Mouse (Mus musculus) regulatory T cell (primary cell): Measurements from ENCODE around the gene Gnl1.
"Not testable (repeated sequence)": the region's sequence is repeated elsewhere in the genome, so short reads cannot be mapped to it uniquely, and the experiment has no call there.

Experiments
- in situ Hi-C: fragments of 300-600 bp; cut with MboI, MseI; formaldehyde crosslinking; loops from one replicate; pipeline ENCODE4 v1.15.1; 2025; ENCODE audit warnings: high pct_unique_total_duplicates

Gnl1 gene

GRCm38 (mm10) chr17:35979401-35980362 is at the start of gene Gnl1, which contains the start of gene Prr3:
Gene Gnl1, plus strand, starts transcription at chr17:35979851.
Gene Prr3, minus strand, starts transcription at chr17:35980236.
- in situ Hi-C loops, result loop anchor here (25.0 kb wide), 1 partner anchor 983 kb away; the partner anchor contains the start of genes Ppp1r11, Znrd1 and Znrd1as

- in situ Hi-C loops, result no loop called here
Measured at GRCm38 (mm10) chr17:35930627-35931026, 49.0 kb upstream of the Gnl1 start.

- in situ Hi-C loops, result no loop called here
Measured at GRCm38 (mm10) chr17:35932608-35933007, 47.0 kb upstream of the Gnl1 start.

- in situ Hi-C loops, result loop anchor here (5.0 kb wide), 1 partner anchor 52 kb away; no protein-coding TSS in a partner anchor
Measured at GRCm38 (mm10) chr17:35935763-35936162, 43.9 kb upstream of the Gnl1 start.

GRCm38 (mm10) chr17:35937700-35938348 is 41.8 kb upstream of the Gnl1 start:
- in situ Hi-C loops, result loop anchor here (5.0 kb wide), 1 partner anchor 49 kb away; no protein-coding TSS in a partner anchor

- in situ Hi-C loops, result loop anchor here (5.0 kb wide), 1 partner anchor 48 kb away; no protein-coding TSS in a partner anchor
Measured at GRCm38 (mm10) chr17:35939108-35939507, 40.5 kb upstream of the Gnl1 start.

- in situ Hi-C loops, result loop anchor here (5.0 kb wide), 1 partner anchor 47 kb away; no protein-coding TSS in a partner anchor
Measured at GRCm38 (mm10) chr17:35939941-35940340, 39.7 kb upstream of the Gnl1 start.

- in situ Hi-C loops, result not testable (repeated sequence)
Measured at GRCm38 (mm10) chr17:35950946-35951345, 28.7 kb upstream of the Gnl1 start.

GRCm38 (mm10) chr17:35952559-35952958 is 27.1 kb upstream of the Gnl1 start:
- in situ Hi-C loops, result not testable (repeated sequence)

- in situ Hi-C loops, result no loop called here
Measured at GRCm38 (mm10) chr17:35954665-35955064, 25.0 kb upstream of the Gnl1 start.

- in situ Hi-C loops, result no loop called here
Measured at GRCm38 (mm10) chr17:35958533-35959223, 21.0 kb upstream of the Gnl1 start.

GRCm38 (mm10) chr17:35963279-35963678 is 16.4 kb upstream of the Gnl1 start:
- in situ Hi-C loops, result loop anchor here (5.0 kb wide), 1 partner anchor 36 kb away; no protein-coding TSS in a partner anchor

- in situ Hi-C loops, result loop anchor here (5.0 kb wide), 1 partner anchor 100 kb away; the partner anchor contains the start of gene Ppp1r18
Measured at GRCm38 (mm10) chr17:35967621-35968020, 12.0 kb upstream of the Gnl1 start.

- in situ Hi-C loops, result loop anchor here (5.0 kb wide), 1 partner anchor 102 kb away; the partner anchor contains the start of gene Ppp1r18
Measured at GRCm38 (mm10) chr17:35969418-35970389, 9.9 kb upstream of the Gnl1 start, which contains the start of gene Abcf1. Gene Abcf1, minus strand, starts transcription at chr17:35969761.

GRCm38 (mm10) chr17:35972131-35972530 is 7.5 kb upstream of the Gnl1 start:
- in situ Hi-C loops, result no loop called here

- in situ Hi-C loops, result loop anchor here (25.0 kb wide), 1 partner anchor 983 kb away; the partner anchor contains the start of genes Ppp1r11, Znrd1 and Znrd1as
Measured at GRCm38 (mm10) chr17:35978811-35979400, 745 bp upstream of the Gnl1 start.

GRCm38 (mm10) chr17:35980363-35980754 is 708 bp downstream of the Gnl1 start:
- in situ Hi-C loops, result loop anchor here (25.0 kb wide), 1 partner anchor 982 kb away; the partner anchor contains the start of genes Ppp1r11, Znrd1 and Znrd1as

- in situ Hi-C loops, result loop anchor here (25.0 kb wide), 1 partner anchor 981 kb away; the partner anchor contains the start of genes Ppp1r11, Znrd1 and Znrd1as
Measured at GRCm38 (mm10) chr17:35981776-35982175, 2.1 kb downstream of the Gnl1 start.

GRCm38 (mm10) chr17:35991781-35992180 is 12.1 kb downstream of the Gnl1 start:
- in situ Hi-C loops, result loop anchor here (25.0 kb wide), 1 partner anchor 971 kb away; the partner anchor contains the start of genes Ppp1r11, Znrd1 and Znrd1as
